Mouse (Mus musculus): ENCODE results near the gene Myo5a. TPM values are rescaled to one million over a fixed set of nuclear protein-coding genes. Genes with fewer than 3 reads are reported as not detected.
A peak's percentile ranks its signal among the peaks of the same experiment; 100 is the strongest.
"Not testable (repeated sequence)": the region's sequence is repeated elsewhere in the genome, so short reads cannot be mapped to it uniquely, and the experiment has no call there.

Myo5a gene
- polyA plus RNA-seq, 1 experiment from 2014 or later: 38.7 TPM

DNA sequence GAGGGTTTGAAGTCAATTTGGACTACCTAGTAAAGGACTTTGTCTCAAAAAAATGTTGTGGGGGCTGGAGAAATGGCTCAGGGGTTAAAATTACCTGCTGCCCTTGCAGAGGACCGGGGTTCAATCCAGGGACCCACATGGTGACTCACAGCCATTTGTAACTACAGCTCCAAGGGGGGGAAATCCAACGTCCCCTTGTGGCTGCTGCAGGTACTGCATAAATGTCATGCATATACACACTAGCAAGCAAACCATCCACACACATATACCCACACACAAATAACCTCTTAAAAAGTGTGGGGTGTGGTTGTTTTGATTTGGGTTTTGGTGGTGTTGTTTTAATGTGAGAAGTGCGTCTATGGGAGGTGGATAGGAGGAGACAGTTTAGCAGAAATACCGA lies 173.7 kb downstream of the Myo5a start:
- Histone ChIP-seq H3K9ac (ENCODE audit: low read depth, low read length) (no peak overlapping the region), H3K4me2 (replicated peaks; ENCODE audit: low read depth, low read length) (no peak overlapping the region), H3K4me3 (ENCODE audit: low read depth, low read length) (no peak overlapping the region), H3K36me3 (ENCODE audit: control insufficient read depth, insufficient read depth, low read length) (no peaks in the 10 kb centered on the region), H3K9me3 (ENCODE audit: control insufficient read depth, low read length) (no peaks in the 10 kb centered on the region), H3K27ac (ENCODE audit: low read depth, low read length) (no peak overlapping the region), H3K4me1 (replicated peaks; ENCODE audit: control insufficient read depth, insufficient read depth, low read length) (no peaks in the 10 kb centered on the region), H3K27me3 (ENCODE audit: control insufficient read depth, insufficient read depth, low read length) (no peaks in the 10 kb centered on the region)
- no peak for DNase-seq (ENCODE audit: low spot score)
- no peak for ATAC-seq (ENCODE audit: low FRiP score)
- WGBS: 86% methylated on average over 4 of the region's 4 CpGs

GRCm38 (mm10) chr9:75246080-75246930 lies 175.5 kb downstream of the Myo5a start:
- ATAC-seq (ENCODE audit: low FRiP score): no peak
- no peaks in the 10 kb centered on the region for H3K9me3 ChIP-seq (ENCODE audit: control insufficient read depth, low read length)
- H3K27me3 ChIP-seq (ENCODE audit: control insufficient read depth, insufficient read depth, low read length): no peaks in the 10 kb centered on the region
- H3K4me1 ChIP-seq (replicated peaks; ENCODE audit: control insufficient read depth, insufficient read depth, low read length): no peaks in the 10 kb centered on the region
- H3K9ac ChIP-seq (ENCODE audit: low read depth, low read length): no peak overlapping the region
- H3K4me2 ChIP-seq (replicated peaks; ENCODE audit: low read depth, low read length): no peak overlapping the region
- DNase-seq (ENCODE audit: low spot score): no peak
- no peak overlapping the region for H3K4me3 ChIP-seq (ENCODE audit: low read depth, low read length)
- H3K36me3 ChIP-seq (ENCODE audit: control insufficient read depth, insufficient read depth, low read length): no peaks in the 10 kb centered on the region
- WGBS: 91% methylated on average over 13 of the region's 13 CpGs
- H3K27ac ChIP-seq (ENCODE audit: low read depth, low read length): no peak overlapping the region

GRCm38 (mm10) chr9:75247870-75248269 lies 177.1 kb downstream of the Myo5a start:
- 88% methylated on average over 6 of the region's 6 CpGs for WGBS
- Histone ChIP-seq H3K36me3 (ENCODE audit: control insufficient read depth, insufficient read depth, low read length) (no peaks in the 10 kb centered on the region), H3K4me1 (replicated peaks; ENCODE audit: control insufficient read depth, insufficient read depth, low read length) (no peaks in the 10 kb centered on the region), H3K4me3 (ENCODE audit: low read depth, low read length) (no peak overlapping the region), H3K4me2 (replicated peaks; ENCODE audit: low read depth, low read length) (no peak overlapping the region), H3K27me3 (ENCODE audit: control insufficient read depth, insufficient read depth, low read length) (no peaks in the 10 kb centered on the region), H3K27ac (ENCODE audit: low read depth, low read length) (no peak overlapping the region), H3K9ac (ENCODE audit: low read depth, low read length) (no peak overlapping the region), H3K9me3 (ENCODE audit: control insufficient read depth, low read length) (no peaks in the 10 kb centered on the region)
- DNase-seq (ENCODE audit: low spot score) (no peak), ATAC-seq (ENCODE audit: low FRiP score) (no peak)

GRCm38 (mm10) chr9:75248359-75248758 lies 177.5 kb downstream of the Myo5a start:
- H3K9ac ChIP-seq (ENCODE audit: low read depth, low read length): no peak overlapping the region
- H3K4me2 ChIP-seq (replicated peaks; ENCODE audit: low read depth, low read length): no peak overlapping the region

GRCm38 (mm10) chr9:75248874-75249273 lies 178.1 kb downstream of the Myo5a start:
- DNase-seq (ENCODE audit: low spot score) (no peak), ATAC-seq (ENCODE audit: low FRiP score) (no peak)
- Histone ChIP-seq H3K4me1 (replicated peaks; ENCODE audit: control insufficient read depth, insufficient read depth, low read length) (no peaks in the 10 kb centered on the region), H3K9me3 (ENCODE audit: control insufficient read depth, low read length) (no peaks in the 10 kb centered on the region), H3K4me2 (replicated peaks; ENCODE audit: low read depth, low read length) (no peak overlapping the region), H3K27me3 (ENCODE audit: control insufficient read depth, insufficient read depth, low read length) (no peaks in the 10 kb centered on the region), H3K36me3 (ENCODE audit: control insufficient read depth, insufficient read depth, low read length) (no peaks in the 10 kb centered on the region), H3K9ac (ENCODE audit: low read depth, low read length) (no peak overlapping the region), H3K27ac (ENCODE audit: low read depth, low read length) (no peak overlapping the region), H3K4me3 (ENCODE audit: low read depth, low read length) (no peak overlapping the region)

More at GRCm38 (mm10) chr9:75248359-75248758, 177.5 kb downstream of the Myo5a start:
- Histone ChIP-seq H3K4me3 (ENCODE audit: low read depth, low read length) (no peak overlapping the region), H3K4me1 (replicated peaks; ENCODE audit: control insufficient read depth, insufficient read depth, low read length) (no peaks in the 10 kb centered on the region), H3K27ac (ENCODE audit: low read depth, low read length) (no peak overlapping the region), H3K27me3 (ENCODE audit: control insufficient read depth, insufficient read depth, low read length) (no peaks in the 10 kb centered on the region), H3K9me3 (ENCODE audit: control insufficient read depth, low read length) (no peaks in the 10 kb centered on the region), H3K36me3 (ENCODE audit: control insufficient read depth, insufficient read depth, low read length) (no peaks in the 10 kb centered on the region)
- DNase-seq (ENCODE audit: low spot score) (no peak), ATAC-seq (ENCODE audit: low FRiP score) (no peak)
- WGBS: 81% methylated on average over 1 of the region's 1 CpGs

GRCm38 (mm10) chr9:75253158-75253557 lies 182.3 kb downstream of the Myo5a start:
- not testable (repeated sequence) for H3K4me2 ChIP-seq (replicated peaks; ENCODE audit: low read depth, low read length); H3K4me1 ChIP-seq (replicated peaks; ENCODE audit: control insufficient read depth, insufficient read depth, low read length); H3K9ac ChIP-seq (ENCODE audit: low read depth, low read length); H3K36me3 ChIP-seq (ENCODE audit: control insufficient read depth, insufficient read depth, low read length); H3K27ac ChIP-seq (ENCODE audit: low read depth, low read length); H3K9me3 ChIP-seq (ENCODE audit: control insufficient read depth, low read length); H3K27me3 ChIP-seq (ENCODE audit: control insufficient read depth, insufficient read depth, low read length); ATAC-seq (ENCODE audit: low FRiP score); DNase-seq (ENCODE audit: low spot score); H3K4me3 ChIP-seq (ENCODE audit: low read depth, low read length)
- WGBS: 81% methylated on average over 6 of the region's 6 CpGs

GRCm38 (mm10) chr9:75253766-75254165 lies 183.0 kb downstream of the Myo5a start:
- no peaks in the 10 kb centered on the region for H3K36me3 ChIP-seq (ENCODE audit: control insufficient read depth, insufficient read depth, low read length)
- DNase-seq (ENCODE audit: low spot score) (no peak), ATAC-seq (ENCODE audit: low FRiP score) (no peak)
- H3K9ac ChIP-seq (ENCODE audit: low read depth, low read length): no peak overlapping the region
- H3K9me3 ChIP-seq (ENCODE audit: control insufficient read depth, low read length): no peaks in the 10 kb centered on the region
- WGBS: 39% methylated on average over 3 of the region's 3 CpGs
- H3K27ac ChIP-seq (ENCODE audit: low read depth, low read length): 0 out of 2 replicates have a peak overlapping the region, but pooled peaks have one; percentile 54
- H3K4me3 ChIP-seq (ENCODE audit: low read depth, low read length): no peak overlapping the region
- H3K27me3 ChIP-seq (ENCODE audit: control insufficient read depth, insufficient read depth, low read length): no peaks in the 10 kb centered on the region
- H3K4me2 ChIP-seq (replicated peaks; ENCODE audit: low read depth, low read length): no peak overlapping the region
- H3K4me1 ChIP-seq (replicated peaks; ENCODE audit: control insufficient read depth, insufficient read depth, low read length): 0 out of 2 replicates have a peak, but pooled peaks cover 2% of the 10 kb centered on the region

DNA sequence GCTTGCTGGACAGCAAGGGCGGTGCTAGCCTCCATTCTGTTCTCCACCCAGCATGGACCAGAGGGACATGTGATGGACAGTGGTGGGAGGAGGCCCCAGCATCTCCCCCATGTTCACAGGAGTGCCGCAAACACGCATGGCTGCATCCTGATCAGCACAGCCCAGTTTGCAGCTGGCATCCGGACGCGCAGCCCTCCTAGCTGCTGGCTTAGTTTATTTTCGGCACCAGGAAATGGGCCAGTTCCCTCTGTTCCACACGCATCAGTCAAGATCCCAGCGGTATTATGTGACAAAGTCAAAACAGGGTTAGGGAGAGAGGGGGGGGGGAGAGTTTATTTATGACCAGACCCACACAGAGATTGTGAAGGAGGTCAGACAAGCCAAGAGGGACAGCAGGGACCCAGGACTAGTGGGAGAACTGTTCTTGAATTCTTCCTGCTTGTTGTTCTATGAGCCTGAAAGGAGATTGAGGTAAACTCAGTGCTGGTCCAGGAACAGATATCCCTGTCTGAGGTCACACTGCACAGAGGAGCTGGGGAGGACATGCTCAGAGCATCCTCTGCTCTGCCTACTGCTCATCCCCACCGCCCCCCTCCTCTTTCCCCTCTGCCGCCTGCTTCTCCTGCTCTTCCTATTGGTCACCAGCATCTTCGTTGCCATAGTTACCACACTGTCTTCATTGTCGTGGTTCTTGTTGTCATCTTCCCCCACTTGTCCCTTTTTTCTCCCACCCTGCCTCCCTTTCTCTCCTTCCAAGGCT lies 183.6 kb downstream of the Myo5a start:
- no peak overlapping the region for H3K4me3 ChIP-seq (ENCODE audit: low read depth, low read length)
- 0 out of 2 replicates have a peak overlapping the region, but pooled peaks have one; percentile 15 for H3K9ac ChIP-seq (ENCODE audit: low read depth, low read length)
- ATAC-seq (ENCODE audit: low FRiP score) (peak; percentile 85), DNase-seq (ENCODE audit: low spot score) (peak; percentile 49)
- no peaks in the 10 kb centered on the region for H3K36me3 ChIP-seq (ENCODE audit: control insufficient read depth, insufficient read depth, low read length)
- H3K4me1 ChIP-seq (replicated peaks; ENCODE audit: control insufficient read depth, insufficient read depth, low read length): 0 out of 2 replicates have a peak, but pooled peaks cover 2% of the 10 kb centered on the region
- no peaks in the 10 kb centered on the region for H3K9me3 ChIP-seq (ENCODE audit: control insufficient read depth, low read length)
- H3K27me3 ChIP-seq (ENCODE audit: control insufficient read depth, insufficient read depth, low read length): no peaks in the 10 kb centered on the region
- 50% methylated on average over 13 of the region's 13 CpGs for WGBS
- no peak overlapping the region for H3K4me2 ChIP-seq (replicated peaks; ENCODE audit: low read depth, low read length)
- peak overlapping the region; percentile 54 for H3K27ac ChIP-seq (ENCODE audit: low read depth, low read length)

Data from hindbrain, embryonic 11.5 days (tissue).